Comparison of ENCODE assay signal across 8 mouse cellular contexts in the genomic region with DNA sequence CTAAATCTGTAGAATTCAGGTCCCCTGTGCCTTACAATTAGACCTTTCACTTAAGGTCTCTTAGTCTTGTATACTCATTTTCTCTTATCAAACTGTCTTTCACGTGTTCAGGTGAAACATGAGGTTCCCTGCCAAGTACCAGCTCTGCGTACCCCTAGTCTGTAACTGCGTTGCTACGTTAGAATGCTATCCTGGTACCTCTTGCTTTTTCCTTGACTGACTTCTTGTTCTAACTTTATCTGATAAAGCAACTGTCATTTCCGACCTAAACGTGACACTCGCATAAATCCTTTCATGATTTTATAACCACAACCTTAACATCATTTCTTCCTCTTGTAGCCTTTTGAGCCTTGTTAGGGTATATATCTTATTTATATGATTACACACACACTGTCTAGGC. TPM values are rescaled to one million over a fixed set of nuclear protein-coding genes. Genes with fewer than 3 reads are reported as not detected.
A peak's percentile ranks its signal among the peaks of the same experiment; 100 is the strongest.
DNase-seq lines count a peak whose midpoint lies in the region; ATAC-seq lines count a peak whose summit lies in the region.

No protein-coding gene starts in this region.

- no peak overlapping the region for H3K27ac ChIP-seq in kidney, embryonic 15.5 days
- H3K27ac ChIP-seq in hindbrain, embryonic 14.5 days = no peak overlapping the region
- H3K27ac ChIP-seq in midbrain, embryonic 16.5 days (ENCODE audit: low read length) = no peak overlapping the region

- peaks cover 19% of the 10 kb centered on the region for H3K4me1 ChIP-seq in kidney, embryonic 15.5 days
- H3K4me1 ChIP-seq in hindbrain, embryonic 14.5 days (replicated peaks; ENCODE audit: control insufficient read depth, insufficient read depth, low read length) = peaks cover 13% of the 10 kb centered on the region
- H3K4me1 ChIP-seq in midbrain, embryonic 16.5 days (ENCODE audit: control insufficient read depth, insufficient read depth, low read length) = peaks cover 13% of the 10 kb centered on the region

- H3K4me3 ChIP-seq in kidney, embryonic 15.5 days (replicated peaks) = peak overlapping the region; percentile 98
- H3K4me3 ChIP-seq in hindbrain, embryonic 14.5 days (replicated peaks; ENCODE audit: low read length) = peak overlapping the region; percentile 97
- peak overlapping the region; percentile 99 for H3K4me3 ChIP-seq in midbrain, embryonic 16.5 days (ENCODE audit: low read depth, low read length)

- no peaks in the 10 kb centered on the region for H3K27me3 ChIP-seq in kidney, embryonic 15.5 days
- H3K27me3 ChIP-seq in hindbrain, embryonic 14.5 days (ENCODE audit: control insufficient read depth, insufficient read depth, low read length) = no peaks in the 10 kb centered on the region
- H3K27me3 ChIP-seq in midbrain, embryonic 16.5 days (ENCODE audit: control insufficient read depth, insufficient read depth, low read depth, low read length) = no peaks in the 10 kb centered on the region

- ATAC-seq in kidney, embryonic 15.5 days (replicated peaks; ENCODE audit: low FRiP score) = no peak
- ATAC-seq in activated CD4-positive, CD25-positive, alpha-beta regulatory T cell, adult 4 months = peak; percentile 15
- ATAC-seq in hindbrain, embryonic 14.5 days (ENCODE audit: low FRiP score) = no peak
- ATAC-seq in midbrain, embryonic 16.5 days = no peak
- no peak; the same call in 1 of the 2 replicates for ATAC-seq in megakaryocyte progenitor cell, adult 5-6 weeks (replicated peaks; ENCODE audit: poor library complexity)

- peak overlapping the region; percentile 95 for H3K9ac ChIP-seq in kidney, embryonic 15.5 days
- H3K9ac ChIP-seq in hindbrain, embryonic 14.5 days = peak overlapping the region; percentile 88
- peak overlapping the region; percentile 94 for H3K9ac ChIP-seq in midbrain, embryonic 16.5 days (ENCODE audit: low read depth, low read length)

- H3K4me2 ChIP-seq in kidney, embryonic 15.5 days = peak overlapping the region; percentile 94
- H3K4me2 ChIP-seq in hindbrain, embryonic 14.5 days (replicated peaks) = peak overlapping the region; percentile 99
- H3K4me2 ChIP-seq in midbrain, embryonic 16.5 days (ENCODE audit: low read length) = peak overlapping the region; percentile 99

- H3K36me3 ChIP-seq in kidney, embryonic 15.5 days = peaks cover 39% of the 10 kb centered on the region
- H3K36me3 ChIP-seq in hindbrain, embryonic 14.5 days (replicated peaks; ENCODE audit: control insufficient read depth, insufficient read depth) = peaks cover 36% of the 10 kb centered on the region
- H3K36me3 ChIP-seq in midbrain, embryonic 16.5 days (ENCODE audit: control insufficient read depth, insufficient read depth, low read length) = peaks cover 11% of the 10 kb centered on the region

- H3K9me3 ChIP-seq in kidney, embryonic 15.5 days (replicated peaks) = no peaks in the 10 kb centered on the region
- H3K9me3 ChIP-seq in hindbrain, embryonic 14.5 days (ENCODE audit: control insufficient read depth, low read length) = no peaks in the 10 kb centered on the region
- no peaks in the 10 kb centered on the region for H3K9me3 ChIP-seq in midbrain, embryonic 16.5 days (replicated peaks; ENCODE audit: control insufficient read depth, low read length, poor library complexity, severe bottlenecking)

- no peak for DNase-seq in kidney, postnatal 4 days
- DNase-seq in hindbrain, embryonic 14.5 days (ENCODE audit: low spot score) = no peak
- no peak for DNase-seq in right cerebral cortex, postnatal 10 days (ENCODE audit: low spot score in 2 of 2)
- no peak for DNase-seq in urinary bladder, adult 18-20 months (ENCODE audit: low spot score in 2 of 2)

- 59% methylated on average over 7 of the region's 7 CpGs for WGBS in kidney, embryonic 15.5 days
- 81% methylated on average over 7 of the region's 7 CpGs for WGBS in hindbrain, embryonic 14.5 days
- WGBS in midbrain, embryonic 16.5 days = 77% methylated on average over 7 of the region's 7 CpGs

RNA-seq across cellular contexts. Expression of a gene that starts 1.2 kb away (rescaled TPM):
- 25.6 and 28.5 TPM in 2 replicates for polyA plus RNA-seq in kidney, embryonic 15.5 days (2015; fragmentation: Nextera tagmentation; extraction: Ambion mirVana)
- polyA plus RNA-seq in activated CD4-positive, CD25-positive, alpha-beta regulatory T cell, adult 4 months (2017; shearing (Covaris generic)) = 1 to 10 TPM; 2.9 to 4.0 TPM
- polyA plus RNA-seq in hindbrain, embryonic 14.5 days (2014; fragmentation: Nextera tagmentation; extraction: Ambion mirVana) = 23.1 and 24.4 TPM in 2 replicates
- 22.6 and 22.7 TPM in 2 replicates for polyA plus RNA-seq in midbrain, embryonic 16.5 days (2015; fragmentation: Nextera tagmentation; extraction: Ambion mirVana)
- 7.8 and 10.2 TPM in 2 replicates for total RNA-seq in megakaryocyte progenitor cell, adult 5-6 weeks (2015)
- total RNA-seq in megakaryocyte progenitor cell, adult 5-6 weeks (2017) = 11.3 TPM in 2 replicates

RNA-seq across cellular contexts. Expression of a gene that starts 7.5 kb away (rescaled TPM):
- polyA plus RNA-seq in kidney, embryonic 15.5 days (2015; fragmentation: Nextera tagmentation; extraction: Ambion mirVana) = 96.7 and 105 TPM in 2 replicates
- polyA plus RNA-seq in activated CD4-positive, CD25-positive, alpha-beta regulatory T cell, adult 4 months (2017; shearing (Covaris generic)) = 10 to 100 TPM; 21.9 to 30.2 TPM
- 78.2 and 92.8 TPM in 2 replicates for polyA plus RNA-seq in hindbrain, embryonic 14.5 days (2014; fragmentation: Nextera tagmentation; extraction: Ambion mirVana)
- polyA plus RNA-seq in midbrain, embryonic 16.5 days (2015; fragmentation: Nextera tagmentation; extraction: Ambion mirVana) = 94.8 and 102 TPM in 2 replicates
- 25.6 and 26.9 TPM in 2 replicates for total RNA-seq in megakaryocyte progenitor cell, adult 5-6 weeks (2015)
- total RNA-seq in megakaryocyte progenitor cell, adult 5-6 weeks (2017) = 44.1 and 46.1 TPM in 2 replicates

RNA-seq across cellular contexts. Expression of a gene that starts 16.5 kb away (rescaled TPM):
- polyA plus RNA-seq in kidney, embryonic 15.5 days (2015; fragmentation: Nextera tagmentation; extraction: Ambion mirVana) = 1.5 and 2.8 TPM in 2 replicates
- under 1 TPM; 0.54 to 0.83 TPM for polyA plus RNA-seq in activated CD4-positive, CD25-positive, alpha-beta regulatory T cell, adult 4 months (2017; shearing (Covaris generic))
- polyA plus RNA-seq in hindbrain, embryonic 14.5 days (2014; fragmentation: Nextera tagmentation; extraction: Ambion mirVana) = 0.88 and 1.1 TPM in 2 replicates
- 0.68 and 0.83 TPM in 2 replicates for polyA plus RNA-seq in midbrain, embryonic 16.5 days (2015; fragmentation: Nextera tagmentation; extraction: Ambion mirVana)
- total RNA-seq in megakaryocyte progenitor cell, adult 5-6 weeks (2015) = not detected in 2 replicates
- not detected in 2 replicates for total RNA-seq in megakaryocyte progenitor cell, adult 5-6 weeks (2017)

RNA-seq across cellular contexts. Expression of a gene that starts 31.7 kb away (rescaled TPM):
- 119 and 131 TPM in 2 replicates for polyA plus RNA-seq in kidney, embryonic 15.5 days (2015; fragmentation: Nextera tagmentation; extraction: Ambion mirVana)
- 10 to 100 TPM; 22.0 to 28.7 TPM for polyA plus RNA-seq in activated CD4-positive, CD25-positive, alpha-beta regulatory T cell, adult 4 months (2017; shearing (Covaris generic))
- 154 and 155 TPM in 2 replicates for polyA plus RNA-seq in hindbrain, embryonic 14.5 days (2014; fragmentation: Nextera tagmentation; extraction: Ambion mirVana)
- polyA plus RNA-seq in midbrain, embryonic 16.5 days (2015; fragmentation: Nextera tagmentation; extraction: Ambion mirVana) = 173 TPM in 2 replicates
- total RNA-seq in megakaryocyte progenitor cell, adult 5-6 weeks (2015) = 36.4 and 40.8 TPM in 2 replicates
- 26.3 and 27.8 TPM in 2 replicates for total RNA-seq in megakaryocyte progenitor cell, adult 5-6 weeks (2017)

RNA-seq across cellular contexts. Expression of a gene that starts 33.8 kb away (rescaled TPM):
- polyA plus RNA-seq in kidney, embryonic 15.5 days (2015; fragmentation: Nextera tagmentation; extraction: Ambion mirVana) = 146 and 147 TPM in 2 replicates
- 100 to 1,000 TPM; 164 to 197 TPM for polyA plus RNA-seq in activated CD4-positive, CD25-positive, alpha-beta regulatory T cell, adult 4 months (2017; shearing (Covaris generic))
- polyA plus RNA-seq in hindbrain, embryonic 14.5 days (2014; fragmentation: Nextera tagmentation; extraction: Ambion mirVana) = 279 and 280 TPM in 2 replicates
- 285 and 318 TPM in 2 replicates for polyA plus RNA-seq in midbrain, embryonic 16.5 days (2015; fragmentation: Nextera tagmentation; extraction: Ambion mirVana)
- total RNA-seq in megakaryocyte progenitor cell, adult 5-6 weeks (2015) = 47.6 and 53.5 TPM in 2 replicates
- 74.9 and 77.6 TPM in 2 replicates for total RNA-seq in megakaryocyte progenitor cell, adult 5-6 weeks (2017)
